ENCODE assay signal across 25 mouse cellular contexts in genomic region chr5:32232474-32232873, GRCm38 (mm10). TPM values are rescaled to one million over a fixed set of nuclear protein-coding genes. Genes with fewer than 3 reads are reported as not detected.
DNase-seq lines count a peak whose midpoint lies in the region; ATAC-seq and TF ChIP-seq lines count a peak whose summit lies in the region.
"Had no signal": no experiment of that assay in that cellular context is flagged by ENCODE, and none has a peak within 500 bp of the region (broad histone marks: within the 10 kb centered on the region; RNA-seq: fewer than 3 reads in every experiment).

Gene Plb1 (plus strand): TSS chr5:32232708.

- H3K4me2 ChIP-seq in lung, postnatal 0 days (replicated peaks; ENCODE audit: low read depth, low read length), result no peak within 1 kb of the TSS
- H3K4me2 ChIP-seq: embryonic facial prominence, embryonic 15.5 days; heart, embryonic 15.5 days; hindbrain, embryonic 13.5 days had no signal

- no peaks in the 10 kb centered on the region for H3K36me3 ChIP-seq in lung, postnatal 0 days (ENCODE audit: insufficient read depth, low read length)
- H3K36me3 ChIP-seq: embryonic facial prominence, embryonic 15.5 days; forebrain, embryonic 10.5 days; heart, embryonic 10.5 days; heart, embryonic 15.5 days; hindbrain, embryonic 13.5 days had no signal

- H3K27me3 ChIP-seq in lung, postnatal 0 days (replicated peaks; ENCODE audit: insufficient read depth, low read length), result no peaks in the 10 kb centered on the region
- H3K27me3 ChIP-seq: embryonic facial prominence, embryonic 15.5 days; heart, embryonic 15.5 days; hindbrain, embryonic 13.5 days had no signal

- ATAC-seq in lung, postnatal 0 days, result no peak
- ATAC-seq: forebrain, embryonic 14.5 days had no signal

- no peak for TF ChIP-seq EP300 in lung, postnatal 0 days (IDR thresholded peaks at IDR 0.05)

- H3K4me3 ChIP-seq in lung, adult 2 months (replicated peaks; ENCODE audit: extremely low read depth, low read depth, low read length), result no peak within 1 kb of the TSS
- H3K4me3 ChIP-seq in lung, postnatal 0 days (ENCODE audit: low read depth, low read length), result no peak within 1 kb of the TSS
- H3K4me3 ChIP-seq: embryonic facial prominence, embryonic 15.5 days; erythroblast, embryonic 14.5 days; forebrain, embryonic 10.5 days; heart, embryonic 10.5 days; heart, embryonic 15.5 days; hindbrain, embryonic 13.5 days had no signal

- H3K27ac ChIP-seq in lung, postnatal 0 days (ENCODE audit: low read length), result no peak within 1 kb of the TSS
- H3K27ac ChIP-seq: embryonic facial prominence, embryonic 15.5 days; forebrain, embryonic 10.5 days; heart, embryonic 10.5 days; heart, embryonic 15.5 days; hindbrain, embryonic 13.5 days had no signal

- no peak for TF ChIP-seq CTCF in lung, adult 2 months (IDR thresholded peaks at IDR 0.05; ENCODE audit: insufficient read depth, low read length)
- no peak for TF ChIP-seq CTCF in lung, postnatal 0 days (IDR thresholded peaks at IDR 0.05)

- WGBS in lung, adult 2 months, result 72% methylated on average over 9 of the region's 9 CpGs
- 74% methylated on average over 9 of the region's 9 CpGs for WGBS in lung, postnatal 0 days
- 63% methylated on average over 9 of the region's 9 CpGs for WGBS in large intestine, adult 2 months

- H3K9ac ChIP-seq in lung, postnatal 0 days (replicated peaks; ENCODE audit: low read depth), result no peak within 1 kb of the TSS
- H3K9ac ChIP-seq: embryonic facial prominence, embryonic 15.5 days; heart, embryonic 15.5 days; hindbrain, embryonic 13.5 days had no signal

- H3K4me1 ChIP-seq in lung, adult 2 months (ENCODE audit: control insufficient read depth, insufficient read depth, low read length), result no peaks in the 10 kb centered on the region
- no peaks in the 10 kb centered on the region for H3K4me1 ChIP-seq in lung, postnatal 0 days (ENCODE audit: insufficient read depth, low read depth, low read length)
- H3K4me1 ChIP-seq: embryonic facial prominence, embryonic 15.5 days; heart, embryonic 10.5 days; heart, embryonic 15.5 days; hindbrain, embryonic 13.5 days had no signal

- H3K9me3 ChIP-seq in lung, postnatal 0 days (ENCODE audit: low read length), result no peaks in the 10 kb centered on the region
- H3K9me3 ChIP-seq: embryonic facial prominence, embryonic 15.5 days; forebrain, embryonic 10.5 days; heart, embryonic 10.5 days; heart, embryonic 15.5 days; hindbrain, embryonic 13.5 days had no signal

- TF ChIP-seq POLR2A in lung, adult 2 months (IDR thresholded peaks at IDR 0.05; ENCODE audit: borderline replicate concordance, extremely low read depth, low read depth, low read length), result no peak

- DNase-seq in lung, adult 2 months, result no peak
- DNase-seq in lung, adult 18-20 months, result no peak
- DNase-seq in lung, postnatal 0 days (ENCODE audit: low spot score), result no peak
- DNase-seq in lung, postnatal 4 days, result no peak
- no peak for DNase-seq in large intestine, adult 2 months (ENCODE audit: low read depth, low spot score)
- peak; percentile 46 for DNase-seq in testis, postnatal 10 days (ENCODE audit: low spot score)
- DNase-seq in Muller cell, postnatal 12 days (ENCODE audit: inconsistent ontology term), result no peak
- DNase-seq in kidney, postnatal 4 days, result no peak
- DNase-seq: adrenal gland, postnatal 10 days; cerebellum, adult 11 months; cerebellum, adult 8-10 months; cerebellum, postnatal 14 days; embryo, embryonic 11 days; gastrocnemius, postnatal 36 days; heart, adult 18-20 months; heart, postnatal 14 days had no signal

RNA-seq across cellular contexts. Expression of gene Plb1, which starts in this region (rescaled TPM):
- polyA plus RNA-seq in lung, adult 2 months (2012; rRNA removed), result 8.2 and 16.0 TPM in 2 replicates
- 16.6 and 17.1 TPM in 2 replicates for polyA plus RNA-seq in lung, postnatal 0 days (2015; fragmentation: Nextera tagmentation; extraction: Ambion mirVana)
- polyA plus RNA-seq in large intestine, adult 2 months (2012; rRNA removed), result 173 and 537 TPM in 2 replicates
- polyA plus RNA-seq: C2C12; embryonic facial prominence, embryonic 11.5 days had no signal
